Mouse (Mus musculus): Measurements from ENCODE around the gene Shisa2. TPM values are rescaled to one million over a fixed set of nuclear protein-coding genes. Genes with fewer than 3 reads are reported as not detected.

Gene Shisa2
- not detected for polyA plus RNA-seq (2017; shearing (Covaris generic))

GRCm38 (mm10) chr14:59625158-59625805 is at the start of gene Shisa2:
TSS of gene Shisa2 (plus strand) at chr14:59625308.

DNA sequence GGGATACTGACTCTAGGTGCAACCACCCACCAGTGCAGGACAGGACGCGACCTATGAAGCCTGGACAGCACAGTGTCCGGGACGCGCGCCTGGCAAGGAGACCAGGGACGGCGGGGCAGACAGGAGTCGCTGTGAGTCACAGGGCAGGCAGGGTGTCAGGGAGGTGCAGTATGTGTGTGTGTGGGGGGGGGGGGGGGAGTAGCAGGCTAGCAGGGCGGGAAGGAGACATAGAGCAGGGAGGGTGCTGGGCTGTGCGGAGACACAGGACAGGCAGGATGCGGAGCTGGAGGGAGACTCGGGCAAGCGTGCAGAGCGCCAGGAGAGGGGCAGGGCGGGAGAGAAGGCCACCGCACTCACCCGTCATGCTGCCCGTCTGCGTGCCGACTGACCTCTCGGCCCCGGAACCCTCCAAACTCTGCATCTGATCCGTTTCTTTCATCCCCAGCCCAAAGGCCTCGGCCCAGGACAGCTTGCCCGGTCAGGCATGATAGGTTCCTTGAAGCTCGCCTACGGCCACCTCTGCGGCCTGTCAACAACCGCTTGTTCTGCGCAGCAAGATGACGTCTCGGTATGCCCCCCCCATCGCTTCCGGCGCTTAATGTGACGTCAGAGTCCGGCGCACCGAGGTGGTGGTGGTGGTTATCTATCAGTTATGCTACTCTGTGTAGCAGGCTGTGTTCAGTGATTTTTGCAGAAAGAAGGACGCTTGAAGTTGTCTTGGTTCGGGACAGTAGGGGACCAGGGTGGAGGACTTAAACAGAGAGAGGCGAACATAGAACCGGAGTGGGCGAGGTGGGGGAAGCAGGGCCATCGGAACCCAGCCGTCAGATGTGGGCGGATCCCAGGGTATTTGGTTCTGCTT is 27.5 kb upstream of the Shisa2 start, which contains the start of gene Cdadc1:
Gene Cdadc1, minus strand, starts transcription at position 562 of the 862 bp plus-strand sequence.

Other genes starting within 250 kb of the Shisa2 start
- 8.1 TPM for gene Phf11c, start 229.9 kb upstream of the Shisa2 start, polyA plus RNA-seq (2017; shearing (Covaris generic))
- 34.2 TPM for gene Setdb2, start 184.4 kb upstream of the Shisa2 start, polyA plus RNA-seq (2017; shearing (Covaris generic))
- gene Cab39l, start 184.3 kb upstream of the Shisa2 start, polyA plus RNA-seq (2017; shearing (Covaris generic)), result 49.6 TPM
- gene Cdadc1, start 27.3 kb upstream of the Shisa2 start, polyA plus RNA-seq (2017; shearing (Covaris generic)), result 44.2 TPM

Data from naive thymus-derived CD4-positive, alpha-beta T cell, adult 5 months (primary cell).